Mouse (Mus musculus) liver, adult 2 months (tissue): ENCODE data around the gene Trub2.

Source experiments
- CTCF ChIP-seq: fragments of 200-500 bp; IDR thresholded peaks from 2 replicates; pipeline ENCODE4 v1.5.1; 2011; ENCODE audit warnings: low read depth, low read length, control low read depth
- POLR2A ChIP-seq: fragments of 200-500 bp; IDR thresholded peaks from 2 replicates; pipeline ENCODE4 v1.6.1; 2011; ENCODE audit warnings: low read length, control low read depth; ENCODE audit not compliant: insufficient read depth; ENCODE audit errors: extremely low read depth

GRCm38 (mm10) chr2:29835391-29835899 is 47.1 kb upstream of the Trub2 start:
- TF ChIP-seq CTCF, result no peak
- TF ChIP-seq POLR2A, result no peak
